Mouse (Mus musculus): Measurements from ENCODE around the gene Tmem265.

Tmem265 gene

DNA sequence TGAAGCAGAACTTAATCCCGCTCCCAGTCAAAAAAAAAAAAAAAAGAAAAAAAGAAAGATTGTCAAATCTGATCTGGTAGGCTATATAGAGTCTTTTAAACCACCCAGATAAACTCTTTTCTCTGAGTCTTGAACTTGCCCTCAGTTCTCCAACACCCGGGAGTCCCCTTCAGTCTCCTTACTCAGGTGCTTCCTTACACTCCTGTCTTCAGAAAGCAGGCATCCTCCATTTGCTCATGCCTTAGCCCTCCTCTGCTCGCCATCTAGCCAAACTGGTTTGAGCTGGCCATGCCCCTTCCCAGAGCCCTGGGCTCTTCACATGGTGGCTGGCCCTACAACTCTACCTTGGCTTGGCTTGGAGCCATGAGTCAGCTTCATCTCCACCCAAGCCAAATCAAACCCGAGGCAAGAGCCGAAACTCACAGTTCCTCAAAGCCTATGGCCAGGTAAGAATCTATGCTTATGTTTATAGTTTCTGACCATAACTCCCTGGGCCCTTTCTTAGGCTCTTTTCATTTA is at the start of gene Tmem265:
Gene Tmem265, plus strand, starts transcription at position 51 of the 519 bp plus-strand sequence.
- DNase-seq (ENCODE audit: low read depth, low spot score): no peak

DNA sequence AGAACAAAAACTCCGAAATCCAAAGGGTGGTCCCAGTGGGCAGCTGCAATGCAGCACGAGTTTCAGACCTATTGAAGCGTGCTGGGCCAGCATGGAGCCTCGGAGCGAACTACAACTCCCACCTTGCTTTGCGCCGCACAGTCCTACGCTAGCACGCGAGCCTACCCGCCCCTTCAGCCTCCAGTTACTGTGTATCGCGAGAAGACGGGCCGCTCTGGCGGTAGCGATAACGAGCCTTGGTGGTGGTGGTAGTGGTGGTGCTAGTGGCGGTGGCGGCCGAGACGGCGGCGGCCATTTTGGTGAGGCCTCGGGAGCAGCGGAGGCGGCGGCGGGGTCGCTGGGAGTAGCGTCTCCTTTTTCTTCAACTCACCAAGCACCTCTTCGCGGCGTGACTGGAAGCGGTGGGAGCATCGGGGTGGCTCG is 49.4 kb upstream of the Tmem265 start, which contains the start of gene Srcap:
Gene Srcap, plus strand, starts transcription at position 176 of the 423 bp plus-strand sequence.
- DNase-seq (ENCODE audit: low read depth, low spot score): peak; percentile 97

GRCm38 (mm10) chr7:127512231-127513015 is 48.8 kb upstream of the Tmem265 start:
- peak; percentile 94 for DNase-seq (ENCODE audit: low read depth, low spot score)

DNA sequence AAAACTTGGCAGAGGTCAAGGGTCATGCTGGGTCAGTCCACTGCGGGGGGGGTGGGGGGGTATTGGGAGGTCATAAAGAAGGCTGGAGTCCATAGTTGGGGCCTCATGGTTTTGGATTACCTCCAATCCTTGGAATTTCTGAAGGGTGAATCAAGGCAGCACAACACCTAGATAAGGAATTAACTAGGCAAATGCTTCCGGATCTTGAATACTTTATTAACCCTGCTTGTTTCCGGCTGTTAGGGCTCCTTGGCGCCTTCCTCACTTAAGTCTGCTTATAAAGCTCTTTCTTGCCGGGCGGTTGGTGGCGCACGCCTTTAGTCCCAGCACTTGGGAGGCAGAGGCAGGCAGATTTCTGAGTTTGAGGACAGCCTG is 48.2 kb upstream of the Tmem265 start:
- no peak for DNase-seq (ENCODE audit: low read depth, low spot score)

GRCm38 (mm10) chr7:127513781-127514180 is 47.4 kb upstream of the Tmem265 start:
- no peak for DNase-seq (ENCODE audit: low read depth, low spot score)

DNA sequence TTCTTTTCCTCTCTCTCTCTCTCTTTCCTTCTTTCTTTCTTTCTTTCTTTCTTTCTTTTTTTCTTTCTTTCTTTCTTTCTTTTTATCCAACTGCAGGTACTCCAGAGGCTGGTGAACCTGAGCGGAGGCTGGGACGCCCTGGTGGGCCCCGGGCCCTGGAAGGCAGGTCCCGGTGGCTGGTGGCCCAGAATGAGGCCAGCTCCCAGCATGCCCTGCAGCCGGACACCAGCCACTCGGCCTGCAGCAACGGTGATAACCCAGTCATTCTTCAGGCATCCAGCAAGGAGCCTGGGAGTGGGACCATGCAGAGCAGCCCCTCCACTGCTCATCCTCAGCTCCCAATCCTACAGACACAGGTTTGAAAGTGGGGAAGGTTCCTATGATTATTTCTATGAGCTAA is 45.3 kb upstream of the Tmem265 start:
- DNase-seq (ENCODE audit: low read depth, low spot score): no peak

- no peak for DNase-seq (ENCODE audit: low read depth, low spot score)
These were observed 44.8 kb upstream of the Tmem265 start for GRCm38 (mm10) chr7:127516344-127516743.

DNA sequence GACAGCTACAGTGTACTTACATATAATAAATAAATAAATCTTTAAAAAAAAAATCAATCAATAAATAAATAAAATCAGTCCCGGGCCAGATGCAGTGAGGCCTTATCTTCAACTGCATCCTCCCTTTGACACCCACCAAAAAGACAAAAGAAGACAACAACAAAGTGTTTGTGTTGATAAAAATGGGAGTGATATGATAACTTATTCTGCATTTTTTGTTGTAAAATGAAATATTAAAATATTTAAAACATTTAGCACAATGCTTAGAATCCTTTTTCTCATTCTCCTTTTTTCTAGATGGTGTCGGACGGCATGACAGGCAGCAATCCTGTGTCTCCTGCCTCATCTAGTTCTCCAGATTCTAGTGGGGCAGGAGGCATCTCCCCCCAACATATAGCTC is 41.9 kb upstream of the Tmem265 start, which contains the start of gene Gm42715:
Gene Gm42715, plus strand, starts transcription at position 301 of the 400 bp plus-strand sequence.
- DNase-seq (ENCODE audit: low read depth, low spot score): no peak

DNA sequence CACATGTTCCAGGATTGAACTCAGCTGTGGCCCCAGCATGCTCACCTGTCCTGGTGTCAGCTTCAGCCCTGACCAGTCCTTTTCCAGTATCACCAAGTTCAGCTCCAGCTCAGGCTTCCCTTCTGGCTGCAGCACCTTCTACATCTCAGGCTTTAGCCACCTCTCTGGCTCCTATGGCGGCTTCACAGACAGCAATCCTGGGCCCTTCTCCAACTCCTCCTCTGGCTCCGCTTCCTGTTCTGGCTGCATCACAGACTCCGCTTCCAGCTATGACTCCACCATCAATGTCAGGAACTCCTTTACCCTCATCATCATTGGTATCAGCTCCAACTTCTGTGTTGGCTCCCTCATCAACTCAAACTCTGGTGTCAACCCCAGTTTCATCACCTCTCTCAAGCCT is 19.5 kb upstream of the Tmem265 start:
- no peak for DNase-seq (ENCODE audit: low read depth, low spot score)

DNA sequence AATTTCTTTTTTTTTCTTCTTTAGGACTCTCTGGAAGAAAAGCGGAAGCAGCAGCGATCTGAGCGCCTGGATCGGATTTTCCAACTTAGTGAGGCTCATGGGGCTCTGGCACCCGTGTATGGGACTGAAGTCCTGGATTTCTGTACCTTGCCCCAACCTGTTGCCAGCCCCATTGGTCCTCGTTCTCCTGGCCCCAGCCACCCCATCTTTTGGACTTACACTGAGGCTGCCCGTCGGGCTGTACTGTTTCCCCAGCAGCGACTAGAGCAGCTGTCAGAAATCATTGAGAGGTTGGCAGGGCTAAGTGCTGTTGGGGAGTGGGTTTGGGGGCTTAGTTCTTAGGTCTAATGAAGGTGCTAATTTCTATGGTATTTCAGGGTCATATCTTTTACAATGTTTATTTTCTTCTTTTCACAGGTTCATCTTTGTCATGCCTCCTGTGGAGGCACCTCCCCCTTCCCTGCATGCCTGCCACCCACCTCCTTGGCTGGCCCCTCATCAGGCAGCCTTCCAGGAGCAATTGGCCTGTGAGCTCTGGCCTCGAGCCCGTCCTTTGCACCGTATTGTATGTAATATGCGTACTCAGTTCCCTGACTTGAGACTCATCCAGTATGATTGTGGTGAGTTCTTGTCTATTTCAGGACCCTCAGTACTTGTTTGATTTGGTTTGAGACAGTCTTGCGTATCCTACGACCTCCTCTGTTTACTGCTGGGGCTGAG is 11.9 kb upstream of the Tmem265 start:
- DNase-seq (ENCODE audit: low read depth, low spot score): no peak

GRCm38 (mm10) chr7:127551558-127551957 is 9.6 kb upstream of the Tmem265 start:
- DNase-seq (ENCODE audit: low read depth, low spot score): no peak

GRCm38 (mm10) chr7:127560580-127560979 is 610 bp upstream of the Tmem265 start:
- DNase-seq (ENCODE audit: low read depth, low spot score): no peak

GRCm38 (mm10) chr7:127564381-127565150 is 3.4 kb downstream of the Tmem265 start:
- no peak for DNase-seq (ENCODE audit: low read depth, low spot score)

DNA sequence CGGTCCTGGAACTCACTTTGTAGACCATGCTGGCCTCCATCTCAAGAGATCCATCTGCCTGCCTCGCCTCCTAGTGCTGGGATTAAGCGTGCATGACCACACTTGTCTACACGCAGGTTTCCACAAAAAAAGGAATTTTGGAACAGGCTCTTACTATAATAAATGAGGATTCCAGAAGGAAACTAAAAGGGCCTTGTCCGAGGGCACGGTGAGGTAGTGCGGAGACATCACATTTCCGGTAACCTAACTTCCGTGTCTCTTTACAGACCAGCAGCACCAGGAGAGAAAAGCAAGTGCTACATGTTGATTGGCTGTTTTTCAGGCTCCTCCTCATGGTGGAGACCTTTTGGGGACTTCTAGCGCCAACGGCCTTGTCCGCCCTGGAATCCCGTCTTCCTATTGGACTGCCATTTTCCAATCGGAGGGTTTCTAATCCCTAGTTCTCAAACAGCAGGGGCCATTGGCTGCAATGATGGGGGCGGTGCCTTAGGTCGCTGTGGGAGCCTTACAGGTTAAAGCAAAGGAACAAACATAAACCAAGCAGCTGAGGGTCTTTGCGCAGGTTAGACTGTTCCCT is 11.8 kb downstream of the Tmem265 start, which contains the start of gene Phkg2:
Gene Phkg2, plus strand, starts transcription at position 446 of the 577 bp plus-strand sequence.
- peak; percentile 98 for DNase-seq (ENCODE audit: low read depth, low spot score)

- DNase-seq (ENCODE audit: low read depth, low spot score): no peak
These were observed 12.4 kb downstream of the Tmem265 start for GRCm38 (mm10) chr7:127573503-127574008.

- no peak for DNase-seq (ENCODE audit: low read depth, low spot score)
These were observed 12.9 kb downstream of the Tmem265 start for GRCm38 (mm10) chr7:127574115-127574514.

DNA sequence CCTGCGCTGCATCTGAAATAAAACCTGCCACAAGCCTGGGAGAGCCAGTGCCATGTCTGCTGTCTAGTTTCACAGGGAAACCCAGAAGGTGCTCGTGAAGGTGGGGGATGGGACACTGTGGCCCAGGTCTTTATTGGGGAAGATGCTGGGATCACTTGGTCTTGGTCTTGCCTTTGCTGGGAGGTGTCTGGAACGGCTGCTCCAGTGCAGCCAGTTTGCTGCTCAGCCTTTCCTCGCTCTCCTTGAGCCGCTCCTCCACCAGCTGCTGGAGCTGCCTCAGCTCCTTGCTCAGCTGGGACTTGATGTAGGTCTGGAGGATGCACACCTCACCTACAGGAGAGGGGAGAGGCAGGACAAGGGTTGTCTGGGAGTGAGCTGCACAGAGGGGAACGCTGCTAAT is 22.1 kb downstream of the Tmem265 start:
- DNase-seq (ENCODE audit: low read depth, low spot score): no peak

- no peak for DNase-seq (ENCODE audit: low read depth, low spot score)
These were observed 23.8 kb downstream of the Tmem265 start for GRCm38 (mm10) chr7:127585031-127585430.

GRCm38 (mm10) chr7:127586149-127586548 is 25.0 kb downstream of the Tmem265 start:
- DNase-seq (ENCODE audit: low read depth, low spot score): no peak

DNA sequence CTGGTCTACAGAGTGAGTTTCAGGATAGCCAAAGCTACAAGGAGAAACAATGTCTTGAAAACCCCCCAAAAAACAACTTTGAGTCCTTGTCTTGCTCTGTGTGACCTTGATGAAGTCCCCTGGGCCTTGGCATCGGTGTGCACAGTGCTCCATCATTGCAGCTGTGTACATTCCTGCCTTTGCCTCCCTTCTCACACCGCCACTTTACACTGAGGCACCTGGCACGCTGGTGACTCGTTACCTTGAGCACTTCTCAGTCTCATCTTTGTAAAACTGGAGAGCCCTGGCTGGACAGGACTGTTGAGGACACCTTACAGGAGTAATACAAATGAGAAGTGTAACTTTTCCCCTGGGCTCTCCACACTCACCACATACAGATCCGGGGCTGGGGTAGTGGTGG is 26.0 kb downstream of the Tmem265 start:
- no peak for DNase-seq (ENCODE audit: low read depth, low spot score)
